9 mouse cellular contexts compared by ENCODE assay signal in genomic region chr17:14288015-14288616, GRCm38 (mm10). TPM values are rescaled to one million over a fixed set of nuclear protein-coding genes. Genes with fewer than 3 reads are reported as not detected.
DNase-seq lines count a peak whose midpoint lies in the region; ATAC-seq and TF ChIP-seq lines count a peak whose summit lies in the region.
"Had no signal": no experiment of that assay in that cellular context is flagged by ENCODE, and none has a peak within 500 bp of the region (broad histone marks: within the 10 kb centered on the region; RNA-seq: fewer than 3 reads in every experiment).

No protein-coding gene starts in this region.

- no peak overlapping the region for H3K4me2 ChIP-seq in forebrain, embryonic 13.5 days
- H3K4me2 ChIP-seq: heart, embryonic 13.5 days had no signal

- WGBS in forebrain, embryonic 13.5 days = 47% methylated on average over 7 of the region's 7 CpGs

- H3K27me3 ChIP-seq in ES-Bruce4 (ENCODE audit: control insufficient read depth, insufficient read depth, low read length, poor library complexity, severe bottlenecking) = no peaks in the 10 kb centered on the region
- 0 out of 2 replicates have a peak, but pooled peaks cover 7% of the 10 kb centered on the region for H3K27me3 ChIP-seq in forebrain, embryonic 13.5 days

- no peak overlapping the region for H3K27ac ChIP-seq in ES-Bruce4 (ENCODE audit: insufficient read depth, low read length)
- no peak overlapping the region for H3K27ac ChIP-seq in forebrain, embryonic 13.5 days
- H3K27ac ChIP-seq in layer of hippocampus, adult 2 months = no peak overlapping the region
- H3K27ac ChIP-seq: heart, embryonic 13.5 days had no signal

- H3K4me3 ChIP-seq in ES-Bruce4 (ENCODE audit: low read depth, low read length) = no peak overlapping the region
- no peak overlapping the region for H3K4me3 ChIP-seq in forebrain, embryonic 13.5 days
- H3K4me3 ChIP-seq in layer of hippocampus, adult 2 months = no peak overlapping the region
- H3K4me3 ChIP-seq: heart, embryonic 13.5 days had no signal

- DNase-seq in c-Kit-positive CD71-positive TER-119-negative erythroid progenitor cells, embryonic 14.5 days (ENCODE audit: low read depth) = peak; percentile 13
- peak; percentile 89 for DNase-seq in heart, postnatal 4 days
- peak; percentile 83 to 94 for DNase-seq in layer of hippocampus, adult 2 months (ENCODE audit: low spot score in 2 of 2)
- DNase-seq in lung, postnatal 14 days = peak; percentile 87
- DNase-seq in right cerebral cortex, adult 18-20 months = peak; percentile 73
- peak; percentile 45 for DNase-seq in urinary bladder, postnatal 10 days (ENCODE audit: low spot score)

- TF ChIP-seq CTCF in ES-Bruce4 (IDR thresholded peaks at IDR 0.05; ENCODE audit: low read depth, low read length) = peak; percentile 93
- peak; percentile 97 for TF ChIP-seq CTCF in layer of hippocampus, adult 2 months (conservative IDR thresholded peaks at IDR 0.05)

- TF ChIP-seq POLR2A in ES-Bruce4 (IDR thresholded peaks at IDR 0.05; ENCODE audit: insufficient read depth, low read length) = no peak

- no peak for TF ChIP-seq EP300 in ES-Bruce4 (IDR thresholded peaks at IDR 0.05; ENCODE audit: insufficient read depth, low read depth, low read length)

- no peaks in the 10 kb centered on the region for H3K9me3 ChIP-seq in ES-Bruce4 (replicated peaks; ENCODE audit: control insufficient read depth, insufficient read depth, low read length, poor library complexity, severe bottlenecking)
- no peaks in the 10 kb centered on the region for H3K9me3 ChIP-seq in forebrain, embryonic 13.5 days (replicated peaks)
- H3K9me3 ChIP-seq: heart, embryonic 13.5 days had no signal

- no peaks in the 10 kb centered on the region for H3K36me3 ChIP-seq in ES-Bruce4 (ENCODE audit: control insufficient read depth, insufficient read depth, low read length, poor library complexity, severe bottlenecking)
- H3K36me3 ChIP-seq in forebrain, embryonic 13.5 days (ENCODE audit: poor library complexity, severe bottlenecking) = no peaks in the 10 kb centered on the region
- H3K36me3 ChIP-seq: heart, embryonic 13.5 days had no signal

- H3K4me1 ChIP-seq in ES-Bruce4 (ENCODE audit: control insufficient read depth, insufficient read depth, low read length) = no peaks in the 10 kb centered on the region
- H3K4me1 ChIP-seq in forebrain, embryonic 13.5 days = no peaks in the 10 kb centered on the region
- H3K4me1 ChIP-seq: heart, embryonic 13.5 days had no signal

- H3K9ac ChIP-seq in ES-Bruce4 (ENCODE audit: low read depth, poor library complexity, severe bottlenecking) = no peak overlapping the region
- H3K9ac ChIP-seq in forebrain, embryonic 13.5 days = no peak overlapping the region
- H3K9ac ChIP-seq: heart, embryonic 13.5 days had no signal

- ATAC-seq in forebrain, embryonic 13.5 days = peak; percentile 71

RNA-seq across cellular contexts. Expression of gene Smoc2, which starts 8.8 kb away (rescaled TPM):
- 0.55 and 1.2 TPM in 2 replicates for polyA plus RNA-seq in ES-Bruce4 (2011; ENCODE audit: insufficient read depth, insufficient read length, low read depth, missing spikeins)
- polyA plus RNA-seq in forebrain, embryonic 13.5 days (2015; fragmentation: Nextera tagmentation; extraction: Ambion mirVana) = 0.66 and 1.1 TPM in 2 replicates
- 10 to 100 TPM; 23.4 to 28.1 TPM for total RNA-seq in heart, postnatal 4 days (2021)
- 10 to 100 TPM; 36.2 to 36.8 TPM for total RNA-seq in layer of hippocampus, adult 2 months (2021)

Comparison
In these comparisons a context has a peak if more than half of its experiments do, and no peak if none do; other contexts are left out.
1. DNase-seq: peak in every context shown above with its lines; median percentile 89 in heart, postnatal 4 days; 88 in layer of hippocampus, adult 2 months; 87 in lung, postnatal 14 days; 73 in right cerebral cortex, adult 18-20 months; 45 in urinary bladder, postnatal 10 days; 13 in c-Kit-positive CD71-positive TER-119-negative erythroid progenitor cells, embryonic 14.5 days.